Mouse (Mus musculus) intestine, embryonic 15.5 days (tissue): ENCODE data around the gene Nkd1. TPM values are rescaled to one million over a fixed set of nuclear protein-coding genes. Genes with fewer than 3 reads are reported as not detected.

Source experiments
- ATAC-seq: fragments of 200-750 bp; cut with Nextera tagmentation; 2 replicates; pipeline ENCODE4 v1.8.0; 2017; ENCODE audit warnings: moderate TSS enrichment, moderate library complexity
- H3K27ac ChIP-seq: fragments of 300-500 bp; sonication (generic); 2 replicates; pipeline ENCODE4 v1.5.1; 2015; ENCODE audit warnings: mild to moderate bottlenecking, inconsistent platforms
- H3K27me3 ChIP-seq: fragments of 300-500 bp; sonication (generic); replicated peaks from 2 replicates; pipeline ENCODE4 v1.6.1; 2015; ENCODE audit warnings: inconsistent platforms
- H3K36me3 ChIP-seq: fragments of 300-500 bp; sonication (generic); 2 replicates; pipeline ENCODE4 v1.6.1; 2015; ENCODE audit warnings: inconsistent platforms
- H3K4me1 ChIP-seq: fragments of 300-500 bp; sonication (generic); replicated peaks from 2 replicates; pipeline ENCODE4 v1.6.1; 2015; ENCODE audit warnings: inconsistent platforms
- H3K4me2 ChIP-seq: fragments of 300-500 bp; sonication (generic); replicated peaks from 2 replicates; pipeline ENCODE4 v1.6.1; 2015; ENCODE audit warnings: mild to moderate bottlenecking, inconsistent platforms
- H3K4me3 ChIP-seq: fragments of 300-500 bp; sonication (generic); replicated peaks from 2 replicates; pipeline ENCODE4 v1.5.1; 2015; ENCODE audit warnings: inconsistent platforms
- H3K9ac ChIP-seq: fragments of 300-500 bp; sonication (generic); 2 replicates; pipeline ENCODE4 v1.6.1; 2015; ENCODE audit warnings: inconsistent platforms
- H3K9me3 ChIP-seq: fragments of 300-500 bp; sonication (generic); 2 replicates; pipeline ENCODE4 v1.6.1; 2016; ENCODE audit warnings: inconsistent platforms
- WGBS: fragments of 180-500 bp; shearing (Covaris S2); methylation state at CpG from one replicate; pipeline ENCODE4 v1.1.7; 2015; 5-methylcytosine and 5-hydroxymethylcytosine counted together
- polyA plus RNA-seq: library from polyadenylated mRNA; unstranded; fragments of >200 nt; fragmentation: Nextera tagmentation; extraction: Ambion mirVana; gene quantifications from 2 replicates; pipeline ENCODE4 v1.2.1, GENCODE M21; 2015

Gene Nkd1
- polyA plus RNA-seq, 1 experiment from 2014 or later: 34.9 TPM

DNA sequence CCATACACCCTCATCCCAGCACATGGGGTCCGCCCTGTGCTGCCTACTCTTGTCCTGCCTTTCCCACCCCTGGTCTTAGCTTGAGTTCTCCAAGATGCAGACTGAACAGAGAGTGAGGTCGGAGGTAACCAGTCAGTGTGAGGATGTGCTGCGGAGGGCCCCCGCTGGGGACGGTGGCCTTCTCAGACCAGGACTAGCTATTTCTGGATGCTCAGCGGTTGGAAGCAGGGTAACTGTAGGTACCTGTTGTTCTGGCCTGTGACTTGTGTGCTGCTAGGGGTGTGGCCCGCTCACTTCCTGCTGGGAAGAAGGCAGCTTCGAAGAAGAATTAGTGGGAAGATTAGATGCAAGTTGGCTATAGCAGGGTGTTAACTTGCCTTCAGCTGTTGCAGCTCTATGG, 87.9 kb downstream of the Nkd1 start:
- no peak overlapping the region for H3K27ac ChIP-seq
- H3K4me1 ChIP-seq: no peaks in the 10 kb centered on the region
- H3K9me3 ChIP-seq: no peaks in the 10 kb centered on the region
- no peak for ATAC-seq
- no peaks in the 10 kb centered on the region; the same call in 1 of the 2 replicates for H3K27me3 ChIP-seq
- no peak overlapping the region for H3K9ac ChIP-seq
- 81% methylated on average over 8 of the region's 8 CpGs for WGBS
- no peaks in the 10 kb centered on the region for H3K36me3 ChIP-seq
- no peak overlapping the region for H3K4me2 ChIP-seq
- H3K4me3 ChIP-seq: no peak overlapping the region

DNA sequence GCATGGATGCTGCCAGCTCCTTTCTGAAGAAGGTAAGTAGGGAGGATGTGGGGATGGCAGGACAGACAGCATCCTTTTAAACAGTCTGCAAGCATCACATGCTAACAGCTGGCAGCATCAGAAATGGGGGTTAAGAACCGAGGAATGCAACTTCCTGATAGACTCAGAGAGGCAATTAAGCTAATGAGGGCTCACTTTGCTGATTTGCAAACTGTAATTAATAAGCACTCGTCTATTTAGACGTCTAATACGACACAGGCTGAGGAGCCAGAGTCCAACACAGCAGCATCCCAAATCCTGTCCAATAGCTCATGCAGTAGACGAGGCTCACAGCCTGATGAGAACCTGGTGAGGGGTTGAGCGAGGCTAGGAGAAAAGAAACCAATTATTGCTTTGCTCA, 89.1 kb downstream of the Nkd1 start:
- H3K27ac ChIP-seq: no peak overlapping the region
- no peak overlapping the region for H3K4me2 ChIP-seq
- 71% methylated on average over 6 of the region's 6 CpGs for WGBS
- H3K4me3 ChIP-seq: no peak overlapping the region
- H3K9ac ChIP-seq: no peak overlapping the region
- ATAC-seq: no peak
- H3K36me3 ChIP-seq: no peaks in the 10 kb centered on the region
- H3K4me1 ChIP-seq: no peaks in the 10 kb centered on the region
- H3K27me3 ChIP-seq: no peaks in the 10 kb centered on the region; the same call in 1 of the 2 replicates
- no peaks in the 10 kb centered on the region for H3K9me3 ChIP-seq

DNA sequence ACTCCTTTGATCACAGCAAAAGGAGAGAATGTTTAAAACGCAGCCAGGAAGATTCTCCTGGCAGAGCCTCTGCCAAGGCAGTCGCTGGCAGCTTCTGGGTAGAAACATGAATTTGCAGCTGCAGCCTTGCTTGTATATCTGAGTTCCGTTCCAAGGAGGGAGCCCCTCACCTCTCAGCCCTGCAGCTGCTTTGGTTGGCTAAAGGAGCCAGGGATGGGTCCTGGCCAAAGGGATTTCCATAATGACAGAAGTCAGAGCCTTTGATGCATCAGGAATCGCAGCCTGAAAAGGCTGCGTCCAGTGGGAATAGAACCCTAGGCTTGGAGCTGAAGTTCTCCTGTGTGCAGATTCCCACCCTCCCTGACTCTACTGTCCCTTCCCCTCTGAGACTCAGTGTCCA, 93.8 kb downstream of the Nkd1 start:
- ATAC-seq: no peak
- no peaks in the 10 kb centered on the region for H3K4me1 ChIP-seq
- whole genome bisulfite sequencing: 62% methylated on average over 5 of the region's 5 CpGs
- H3K9ac ChIP-seq: no peak overlapping the region
- H3K27ac ChIP-seq: no peak overlapping the region
- H3K4me2 ChIP-seq: no peak overlapping the region
- no peaks in the 10 kb centered on the region for H3K36me3 ChIP-seq
- no peaks in the 10 kb centered on the region for H3K9me3 ChIP-seq
- no peaks in the 10 kb centered on the region; the same call in 1 of the 2 replicates for H3K27me3 ChIP-seq
- H3K4me3 ChIP-seq: no peak overlapping the region

DNA sequence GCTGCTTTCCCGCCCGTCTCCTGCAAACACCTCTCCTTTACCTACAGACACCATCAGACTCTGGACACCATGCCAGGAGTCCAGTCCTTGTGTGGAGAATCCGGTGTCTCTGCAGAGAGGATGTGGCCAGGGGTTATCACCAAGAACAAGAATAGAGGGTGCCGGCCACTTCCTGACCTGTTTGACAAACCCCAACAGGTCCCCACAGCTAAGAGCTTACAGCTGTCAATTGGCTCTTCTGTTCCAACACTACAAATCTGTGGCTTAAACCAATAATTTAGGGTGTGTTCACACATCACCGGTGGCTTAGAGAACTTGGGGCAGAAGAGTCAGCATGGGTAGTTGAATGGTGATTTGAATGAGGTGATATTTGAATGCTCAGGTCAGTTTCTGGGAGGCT, 97.5 kb downstream of the Nkd1 start:
- no peak for ATAC-seq
- H3K36me3 ChIP-seq: no peaks in the 10 kb centered on the region
- whole genome bisulfite sequencing: 67% methylated on average over 5 of the region's 5 CpGs
- H3K4me3 ChIP-seq: no peak overlapping the region
- no peak overlapping the region for H3K4me2 ChIP-seq
- no peaks in the 10 kb centered on the region for H3K9me3 ChIP-seq
- 0 out of 2 replicates have a peak, but pooled peaks cover 4% of the 10 kb centered on the region for H3K27me3 ChIP-seq
- H3K4me1 ChIP-seq: no peaks in the 10 kb centered on the region
- no peak overlapping the region for H3K9ac ChIP-seq
- no peak overlapping the region for H3K27ac ChIP-seq

GRCm38 (mm10) chr8:88619513-88619912, 98.4 kb downstream of the Nkd1 start:
- Histone ChIP-seq H3K9ac (no peak overlapping the region), H3K4me1 (no peaks in the 10 kb centered on the region), H3K9me3 (no peaks in the 10 kb centered on the region), H3K27me3 (0 out of 2 replicates have a peak, but pooled peaks cover 4% of the 10 kb centered on the region), H3K4me3 (no peak overlapping the region), H3K27ac (no peak overlapping the region), H3K4me2 (no peak overlapping the region), H3K36me3 (no peaks in the 10 kb centered on the region)
- WGBS: 71% methylated on average over 3 of the region's 3 CpGs
- ATAC-seq: no peak

GRCm38 (mm10) chr8:88620931-88621330, 99.8 kb downstream of the Nkd1 start:
- Histone ChIP-seq H3K9me3 (no peaks in the 10 kb centered on the region), H3K4me1 (no peaks in the 10 kb centered on the region), H3K9ac (no peak overlapping the region), H3K4me2 (no peak overlapping the region), H3K27ac (no peak overlapping the region), H3K4me3 (no peak overlapping the region), H3K36me3 (no peaks in the 10 kb centered on the region), H3K27me3 (0 out of 2 replicates have a peak, but pooled peaks cover 12% of the 10 kb centered on the region)
- 60% methylated on average over 5 of the region's 5 CpGs for WGBS
- no peak for ATAC-seq

DNA sequence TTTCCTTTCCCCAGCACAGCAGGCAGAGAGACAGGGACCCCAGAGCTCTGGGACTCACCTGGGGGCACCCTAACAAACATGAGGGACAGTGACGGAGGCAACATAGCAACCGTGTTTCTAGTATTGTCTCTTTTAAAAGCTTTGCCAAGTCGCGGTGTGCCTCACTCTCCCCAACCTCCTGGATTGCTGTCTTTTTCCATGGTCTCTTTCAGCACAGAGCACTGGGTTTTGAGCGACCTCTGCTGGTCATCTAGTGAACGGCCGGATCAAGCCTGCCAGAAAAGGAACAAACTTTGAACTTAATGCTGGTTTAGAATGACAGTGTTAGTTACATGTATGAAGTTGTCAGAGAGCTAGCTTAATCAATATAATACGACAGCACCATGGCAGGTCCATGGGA, 100.3 kb downstream of the Nkd1 start:
- H3K9me3 ChIP-seq: no peaks in the 10 kb centered on the region
- no peak overlapping the region for H3K9ac ChIP-seq
- no peak overlapping the region for H3K4me3 ChIP-seq
- no peaks in the 10 kb centered on the region for H3K4me1 ChIP-seq
- peak; percentile 44; the same call in 1 of the 2 replicates for ATAC-seq
- no peak overlapping the region for H3K27ac ChIP-seq
- no peak overlapping the region for H3K4me2 ChIP-seq
- WGBS: 1% methylated on average over 8 of the region's 8 CpGs
- no peaks in the 10 kb centered on the region for H3K36me3 ChIP-seq
- 0 out of 2 replicates have a peak, but pooled peaks cover 16% of the 10 kb centered on the region for H3K27me3 ChIP-seq

- ATAC-seq: no peak
- no peaks in the 10 kb centered on the region for H3K9me3 ChIP-seq
- peaks cover 23% of the 10 kb centered on the region for H3K27me3 ChIP-seq
- no peaks in the 10 kb centered on the region for H3K36me3 ChIP-seq
- peaks cover 8% of the 10 kb centered on the region; the same call in 1 of the 2 replicates for H3K4me1 ChIP-seq
- WGBS: 80% methylated on average over 3 of the region's 3 CpGs
- no peak overlapping the region for H3K27ac ChIP-seq
- no peak overlapping the region for H3K9ac ChIP-seq
- no peak overlapping the region for H3K4me3 ChIP-seq
- H3K4me2 ChIP-seq: no peak overlapping the region
Measured at GRCm38 (mm10) chr8:88623351-88623750, 102.2 kb downstream of the Nkd1 start.

- no peak overlapping the region for H3K27ac ChIP-seq
- no peak overlapping the region for H3K9ac ChIP-seq
- no peak overlapping the region for H3K4me2 ChIP-seq
- H3K9me3 ChIP-seq: no peaks in the 10 kb centered on the region
- no peak for ATAC-seq
- no peak overlapping the region for H3K4me3 ChIP-seq
- H3K27me3 ChIP-seq: peaks cover 23% of the 10 kb centered on the region
- H3K36me3 ChIP-seq: no peaks in the 10 kb centered on the region
- 91% methylated on average over 3 of the region's 3 CpGs for WGBS
- peaks cover 9% of the 10 kb centered on the region; the same call in 1 of the 2 replicates for H3K4me1 ChIP-seq
Measured at GRCm38 (mm10) chr8:88624276-88624675, 103.1 kb downstream of the Nkd1 start.

GRCm38 (mm10) chr8:88626433-88626832, 105.3 kb downstream of the Nkd1 start:
- H3K36me3 ChIP-seq: no peaks in the 10 kb centered on the region
- peaks cover 23% of the 10 kb centered on the region for H3K27me3 ChIP-seq
- WGBS: 69% methylated on average over 3 of the region's 3 CpGs
- H3K27ac ChIP-seq: no peak overlapping the region
- no peak overlapping the region for H3K4me2 ChIP-seq
- no peak for ATAC-seq
- H3K9ac ChIP-seq: no peak overlapping the region
- H3K9me3 ChIP-seq: no peaks in the 10 kb centered on the region
- peaks cover 9% of the 10 kb centered on the region; the same call in 1 of the 2 replicates for H3K4me1 ChIP-seq
- H3K4me3 ChIP-seq: no peak overlapping the region

GRCm38 (mm10) chr8:88626940-88627264, 105.7 kb downstream of the Nkd1 start:
- WGBS: 17% methylated on average over 19 of the region's 19 CpGs
- Histone ChIP-seq H3K4me2 (peak overlapping the region; percentile 96), H3K27me3 (peaks cover 23% of the 10 kb centered on the region), H3K4me1 (peaks cover 9% of the 10 kb centered on the region; the same call in 1 of the 2 replicates), H3K4me3 (peak overlapping the region; percentile 51), H3K27ac (no peak overlapping the region), H3K9me3 (no peaks in the 10 kb centered on the region), H3K9ac (peak overlapping the region; percentile 66), H3K36me3 (no peaks in the 10 kb centered on the region)
- no peak for ATAC-seq

DNA sequence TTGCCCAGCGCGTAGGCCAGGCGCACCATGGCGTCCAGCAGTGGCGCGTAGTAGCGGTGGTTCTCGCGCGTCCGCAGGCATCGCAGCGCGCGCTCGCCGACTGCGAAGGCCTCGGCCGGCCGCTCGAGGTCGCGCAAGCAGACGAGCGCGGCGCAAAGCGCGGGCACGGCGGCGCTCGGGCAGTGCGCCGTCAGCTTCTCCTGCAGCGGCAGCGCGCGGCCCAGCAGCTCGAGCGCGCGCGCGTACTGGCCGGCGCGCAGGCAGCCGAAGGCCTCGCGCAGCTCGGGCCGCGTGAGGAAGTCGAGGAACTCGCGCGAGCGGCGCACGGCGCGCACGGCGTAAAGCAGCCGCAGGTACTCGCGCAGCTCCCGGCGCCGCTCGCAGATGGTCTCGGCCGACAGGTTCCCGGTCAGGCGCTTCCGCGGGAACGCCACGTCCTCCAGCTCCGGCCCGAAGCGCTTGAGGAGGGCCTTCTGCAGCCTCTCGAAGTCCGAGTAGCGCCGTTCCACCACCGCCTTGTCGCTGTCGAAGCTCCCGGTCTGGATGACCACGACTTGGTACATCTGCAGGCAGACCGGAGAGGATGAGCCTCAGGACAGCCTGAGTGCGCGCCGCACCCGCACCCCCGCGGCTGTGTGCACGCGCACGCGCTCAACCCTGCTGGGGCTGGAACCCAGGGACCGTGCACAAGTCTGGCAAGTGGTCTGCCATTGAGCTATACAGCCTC, 106.3 kb downstream of the Nkd1 start:
- Histone ChIP-seq H3K4me2 (peak overlapping the region; percentile 96), H3K9me3 (no peaks in the 10 kb centered on the region), H3K36me3 (no peaks in the 10 kb centered on the region), H3K27me3 (peaks cover 18% of the 10 kb centered on the region), H3K4me1 (peaks cover 9% of the 10 kb centered on the region; the same call in 1 of the 2 replicates), H3K27ac (no peak overlapping the region), H3K4me3 (peak overlapping the region; percentile 51), H3K9ac (peak overlapping the region; percentile 66)
- peak; percentile 89 for ATAC-seq
- under 1% methylated on average over 104 of the region's 105 CpGs for WGBS
